ENCODE assay signal across 8 mouse cellular contexts in the genomic region with DNA sequence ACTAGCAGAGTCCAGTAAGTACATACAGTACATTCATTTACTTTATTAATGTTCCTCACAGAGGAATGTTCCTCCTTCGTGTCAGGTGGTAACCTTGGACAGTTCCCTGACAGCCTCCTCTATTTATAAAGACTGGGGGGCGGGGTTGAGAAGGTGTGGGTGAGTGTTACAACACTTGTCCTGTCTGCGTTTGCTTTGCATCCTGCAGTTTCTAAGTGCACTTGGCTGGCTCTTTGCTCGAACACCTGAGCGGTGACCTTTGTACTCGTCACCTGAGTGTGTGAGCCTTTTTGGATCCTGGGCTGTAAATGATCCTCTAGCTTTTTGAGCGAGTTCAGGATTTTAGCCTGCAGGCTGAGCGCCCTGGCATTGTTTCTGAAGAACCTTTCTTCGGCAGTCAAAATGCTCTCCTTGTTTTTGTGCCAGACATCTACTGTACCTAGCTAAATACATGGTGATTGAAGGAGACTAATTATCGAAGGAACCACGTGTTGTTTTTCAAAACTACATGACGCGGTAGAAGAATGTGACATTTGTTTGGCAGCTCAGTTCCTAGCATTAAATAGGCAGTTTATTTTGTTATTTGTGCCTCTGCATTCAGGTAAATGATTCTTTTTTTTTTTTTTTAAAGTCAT. TPM values are rescaled to one million over a fixed set of nuclear protein-coding genes. Genes with fewer than 3 reads are reported as not detected.
DNase-seq lines count a peak whose midpoint lies in the region; ATAC-seq lines count a peak whose summit lies in the region.

No protein-coding gene starts in this region.

- H3K4me1 ChIP-seq in forebrain, embryonic 12.5 days: peaks cover 35% of the 10 kb centered on the region
- peaks cover 28% of the 10 kb centered on the region for H3K4me1 ChIP-seq in hindbrain, embryonic 12.5 days
- peaks cover 23% of the 10 kb centered on the region for H3K4me1 ChIP-seq in limb, embryonic 15.5 days
- H3K4me1 ChIP-seq in midbrain, embryonic 14.5 days (ENCODE audit: control insufficient read depth, insufficient read depth, low read length): peaks cover 25% of the 10 kb centered on the region

- no peak overlapping the region for H3K27ac ChIP-seq in forebrain, embryonic 12.5 days
- H3K27ac ChIP-seq in hindbrain, embryonic 12.5 days: no peak overlapping the region
- H3K27ac ChIP-seq in limb, embryonic 15.5 days: 0 out of 2 replicates have a peak overlapping the region, but pooled peaks have one; percentile 97
- no peak overlapping the region for H3K27ac ChIP-seq in midbrain, embryonic 14.5 days (replicated peaks; ENCODE audit: low read depth, low read length)

- peak overlapping the region; percentile 89 for H3K9ac ChIP-seq in forebrain, embryonic 12.5 days
- H3K9ac ChIP-seq in hindbrain, embryonic 12.5 days: peak overlapping the region; percentile 91
- no peak overlapping the region for H3K9ac ChIP-seq in limb, embryonic 15.5 days
- H3K9ac ChIP-seq in midbrain, embryonic 14.5 days (replicated peaks; ENCODE audit: low read length): peak overlapping the region; percentile 27; the same call in 1 of the 2 replicates

- 27% methylated on average over 13 of the region's 13 CpGs for WGBS in forebrain, embryonic 12.5 days
- 35% methylated on average over 13 of the region's 13 CpGs for WGBS in hindbrain, embryonic 12.5 days
- WGBS in limb, embryonic 15.5 days: 26% methylated on average over 13 of the region's 13 CpGs
- WGBS in midbrain, embryonic 14.5 days: 38% methylated on average over 13 of the region's 13 CpGs

- H3K9me3 ChIP-seq in forebrain, embryonic 12.5 days: no peaks in the 10 kb centered on the region
- no peaks in the 10 kb centered on the region for H3K9me3 ChIP-seq in hindbrain, embryonic 12.5 days (replicated peaks)
- no peaks in the 10 kb centered on the region for H3K9me3 ChIP-seq in limb, embryonic 15.5 days
- no peaks in the 10 kb centered on the region for H3K9me3 ChIP-seq in midbrain, embryonic 14.5 days (ENCODE audit: control insufficient read depth, low read length)

- peak overlapping the region; percentile 87 for H3K4me2 ChIP-seq in forebrain, embryonic 12.5 days
- peak overlapping the region; percentile 97 for H3K4me2 ChIP-seq in hindbrain, embryonic 12.5 days (replicated peaks)
- H3K4me2 ChIP-seq in limb, embryonic 15.5 days: peak overlapping the region; percentile 83
- peak overlapping the region; percentile 93 for H3K4me2 ChIP-seq in midbrain, embryonic 14.5 days (ENCODE audit: low read length)

- H3K27me3 ChIP-seq in forebrain, embryonic 12.5 days: peaks cover 4% of the 10 kb centered on the region
- H3K27me3 ChIP-seq in hindbrain, embryonic 12.5 days: peaks cover 3% of the 10 kb centered on the region; the same call in 1 of the 2 replicates
- no peaks in the 10 kb centered on the region; the same call in 1 of the 2 replicates for H3K27me3 ChIP-seq in limb, embryonic 15.5 days
- no peaks in the 10 kb centered on the region for H3K27me3 ChIP-seq in midbrain, embryonic 14.5 days (ENCODE audit: control insufficient read depth, insufficient read depth, low read length)

- 0 out of 2 replicates have a peak, but pooled peaks cover under 1% of the 10 kb centered on the region for H3K36me3 ChIP-seq in forebrain, embryonic 12.5 days (replicated peaks)
- H3K36me3 ChIP-seq in hindbrain, embryonic 12.5 days: no peaks in the 10 kb centered on the region
- no peaks in the 10 kb centered on the region for H3K36me3 ChIP-seq in limb, embryonic 15.5 days
- no peaks in the 10 kb centered on the region for H3K36me3 ChIP-seq in midbrain, embryonic 14.5 days (ENCODE audit: control insufficient read depth, insufficient read depth, low read length)

- peak; percentile 39 to 46 for DNase-seq in gastrocnemius, adult 8-10 months (ENCODE audit: low spot score in 2 of 2)
- DNase-seq in gastrocnemius, postnatal 10 days: no peak
- no peak for DNase-seq in midbrain, embryonic 14.5 days
- peak; percentile 45 for DNase-seq in thymus, postnatal 4 days

- peak; percentile 8 for ATAC-seq in activated CD4-positive, CD25-positive, alpha-beta regulatory T cell, adult 4 months
- no peak for ATAC-seq in forebrain, embryonic 12.5 days (ENCODE audit: low FRiP score)
- ATAC-seq in hindbrain, embryonic 12.5 days (ENCODE audit: low FRiP score): no peak
- ATAC-seq in limb, embryonic 15.5 days (ENCODE audit: insufficient number of reproducible peaks, low FRiP score, low TSS enrichment, low read depth): no peak
- ATAC-seq in midbrain, embryonic 14.5 days (ENCODE audit: low FRiP score, low TSS enrichment): no peak

- H3K4me3 ChIP-seq in forebrain, embryonic 12.5 days (replicated peaks): peak overlapping the region; percentile 69
- H3K4me3 ChIP-seq in hindbrain, embryonic 12.5 days: peak overlapping the region; percentile 92
- H3K4me3 ChIP-seq in limb, embryonic 15.5 days: peak overlapping the region; percentile 97
- peak overlapping the region; percentile 84 for H3K4me3 ChIP-seq in midbrain, embryonic 14.5 days (replicated peaks; ENCODE audit: low read depth, low read length)

RNA-seq across cellular contexts. Expression of a gene that starts 1.4 kb away (rescaled TPM):
- 100 to 1,000 TPM; 142 to 167 (median 160) TPM for total RNA-seq in gastrocnemius, adult 8-10 months (2022)
- total RNA-seq in gastrocnemius, postnatal 10 days (2021): 100 to 1,000 TPM; 121 to 130 TPM
- 10 to 100 TPM; 17.2 to 18.7 TPM for polyA plus RNA-seq in activated CD4-positive, CD25-positive, alpha-beta regulatory T cell, adult 4 months (2017; shearing (Covaris generic))
- polyA plus RNA-seq in forebrain, embryonic 12.5 days (2016; fragmentation: Nextera tagmentation; extraction: Ambion mirVana): 124 and 127 TPM in 2 replicates
- 119 and 123 TPM in 2 replicates for polyA plus RNA-seq in hindbrain, embryonic 12.5 days (2016; fragmentation: Nextera tagmentation; extraction: Ambion mirVana)
- polyA plus RNA-seq in limb, embryonic 15.5 days (2015; fragmentation: Nextera tagmentation; extraction: Ambion mirVana): 39.4 and 44.0 TPM in 2 replicates
- 112 and 140 TPM in 2 replicates for polyA plus RNA-seq in midbrain, embryonic 14.5 days (2014; fragmentation: Nextera tagmentation; extraction: Ambion mirVana)

RNA-seq across cellular contexts. Expression of a gene that starts 28.9 kb away (rescaled TPM):
- total RNA-seq in gastrocnemius, adult 8-10 months (2022): 10 to 100 TPM; 10.3 to 24.4 (median 11.8) TPM
- 10 to 100 TPM; 22.9 to 23.3 TPM for total RNA-seq in gastrocnemius, postnatal 10 days (2021)
- polyA plus RNA-seq in activated CD4-positive, CD25-positive, alpha-beta regulatory T cell, adult 4 months (2017; shearing (Covaris generic)): 100 to 1,000 TPM; 144 to 327 TPM
- polyA plus RNA-seq in forebrain, embryonic 12.5 days (2016; fragmentation: Nextera tagmentation; extraction: Ambion mirVana): 208 and 230 TPM in 2 replicates
- polyA plus RNA-seq in hindbrain, embryonic 12.5 days (2016; fragmentation: Nextera tagmentation; extraction: Ambion mirVana): 172 and 210 TPM in 2 replicates
- polyA plus RNA-seq in limb, embryonic 15.5 days (2015; fragmentation: Nextera tagmentation; extraction: Ambion mirVana): 109 and 113 TPM in 2 replicates
- 439 and 597 TPM in 2 replicates for polyA plus RNA-seq in midbrain, embryonic 14.5 days (2014; fragmentation: Nextera tagmentation; extraction: Ambion mirVana)

RNA-seq across cellular contexts. Expression of a gene that starts 29.2 kb away (rescaled TPM):
- 10 to 100 TPM in 2 of 4 experiments, 1 to 10 TPM in 2; 7.0 to 15.4 (median 9.8) TPM for total RNA-seq in gastrocnemius, adult 8-10 months (2022)
- total RNA-seq in gastrocnemius, postnatal 10 days (2021): 10 to 100 TPM; 30.2 to 31.3 TPM
- polyA plus RNA-seq in activated CD4-positive, CD25-positive, alpha-beta regulatory T cell, adult 4 months (2017; shearing (Covaris generic)): 100 to 1,000 TPM in 1 of 2 experiments, 10 to 100 TPM in 1; 19.2 to 305 TPM
- polyA plus RNA-seq in forebrain, embryonic 12.5 days (2016; fragmentation: Nextera tagmentation; extraction: Ambion mirVana): 376 and 397 TPM in 2 replicates
- polyA plus RNA-seq in hindbrain, embryonic 12.5 days (2016; fragmentation: Nextera tagmentation; extraction: Ambion mirVana): 327 and 355 TPM in 2 replicates
- 341 and 347 TPM in 2 replicates for polyA plus RNA-seq in limb, embryonic 15.5 days (2015; fragmentation: Nextera tagmentation; extraction: Ambion mirVana)
- polyA plus RNA-seq in midbrain, embryonic 14.5 days (2014; fragmentation: Nextera tagmentation; extraction: Ambion mirVana): 269 and 321 TPM in 2 replicates

RNA-seq across cellular contexts. Expression of a gene that starts 41.2 kb away (rescaled TPM):
- total RNA-seq in gastrocnemius, adult 8-10 months (2022): 100 to 1,000 TPM; 682 to 772 (median 716) TPM
- 100 to 1,000 TPM; 511 to 591 TPM for total RNA-seq in gastrocnemius, postnatal 10 days (2021)
- polyA plus RNA-seq in activated CD4-positive, CD25-positive, alpha-beta regulatory T cell, adult 4 months (2017; shearing (Covaris generic)): 100 to 1,000 TPM; 149 to 492 TPM
- 124 and 127 TPM in 2 replicates for polyA plus RNA-seq in forebrain, embryonic 12.5 days (2016; fragmentation: Nextera tagmentation; extraction: Ambion mirVana)
- polyA plus RNA-seq in hindbrain, embryonic 12.5 days (2016; fragmentation: Nextera tagmentation; extraction: Ambion mirVana): 118 and 124 TPM in 2 replicates
- polyA plus RNA-seq in limb, embryonic 15.5 days (2015; fragmentation: Nextera tagmentation; extraction: Ambion mirVana): 322 and 365 TPM in 2 replicates
- polyA plus RNA-seq in midbrain, embryonic 14.5 days (2014; fragmentation: Nextera tagmentation; extraction: Ambion mirVana): 75.8 and 79.0 TPM in 2 replicates

Comparison
In these comparisons a context has a peak if more than half of its experiments do, and no peak if none do; other contexts are left out.
1. DNase-seq: peak in gastrocnemius, adult 8-10 months (2 of 2) and thymus, postnatal 4 days (single experiment); none in gastrocnemius, postnatal 10 days (single experiment) and midbrain, embryonic 14.5 days (single experiment).
2. Peak in every context shown above with its lines, with median percentiles within 50 percentile points of each other: H3K4me2 ChIP-seq and H3K4me3 ChIP-seq.